ENCODE assay signal across 18 mouse cellular contexts in the genomic region with DNA sequence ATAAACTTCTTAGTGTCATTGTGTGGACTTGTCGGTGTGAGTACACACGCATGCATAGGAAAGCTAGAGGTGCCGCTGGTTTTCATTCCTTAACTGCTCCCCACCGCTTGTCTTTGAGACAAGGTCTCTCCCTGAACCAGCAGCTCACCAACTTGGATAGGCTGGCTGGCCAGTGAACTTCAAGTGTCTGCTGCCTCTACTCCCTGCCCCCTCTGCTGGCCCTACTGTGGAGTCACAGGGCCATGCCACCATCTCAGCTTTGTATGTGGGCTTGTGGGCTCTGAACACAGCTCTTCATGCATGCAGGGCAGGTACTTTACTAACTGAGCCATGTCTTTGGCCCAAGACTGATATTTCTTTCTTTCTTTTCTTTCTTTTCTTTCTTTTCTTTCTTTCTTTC. TPM values are rescaled to one million over a fixed set of nuclear protein-coding genes. Genes with fewer than 3 reads are reported as not detected.
A peak's percentile ranks its signal among the peaks of the same experiment; 100 is the strongest.
DNase-seq lines count a peak whose midpoint lies in the region; ATAC-seq and TF ChIP-seq lines count a peak whose summit lies in the region.
"Had no signal": no experiment of that assay in that cellular context is flagged by ENCODE, and none has a peak within 500 bp of the region (broad histone marks: within the 10 kb centered on the region; RNA-seq: fewer than 3 reads in every experiment).

No protein-coding gene starts in this region.

- no peaks in the 10 kb centered on the region for H3K36me3 ChIP-seq in intestine, postnatal 0 days (ENCODE audit: control insufficient read depth, insufficient read depth)
- H3K36me3 ChIP-seq in intestine, embryonic 15.5 days, result no peaks in the 10 kb centered on the region
- H3K36me3 ChIP-seq in kidney, embryonic 15.5 days, result no peaks in the 10 kb centered on the region
- H3K36me3 ChIP-seq: embryonic facial prominence, embryonic 15.5 days; forebrain, embryonic 15.5 days; liver, embryonic 13.5 days had no signal

- H3K27me3 ChIP-seq in intestine, postnatal 0 days (replicated peaks; ENCODE audit: control insufficient read depth, insufficient read depth, low read length), result no peaks in the 10 kb centered on the region
- H3K27me3 ChIP-seq in intestine, embryonic 15.5 days (replicated peaks), result no peaks in the 10 kb centered on the region
- H3K27me3 ChIP-seq in kidney, embryonic 15.5 days, result no peaks in the 10 kb centered on the region
- H3K27me3 ChIP-seq: embryonic facial prominence, embryonic 15.5 days; forebrain, embryonic 15.5 days; liver, embryonic 13.5 days had no signal

- no peaks in the 10 kb centered on the region for H3K4me1 ChIP-seq in intestine, postnatal 0 days (replicated peaks; ENCODE audit: control insufficient read depth, insufficient read depth, low read length)
- H3K4me1 ChIP-seq in intestine, embryonic 15.5 days (replicated peaks), result no peaks in the 10 kb centered on the region
- 0 out of 2 replicates have a peak, but pooled peaks cover 3% of the 10 kb centered on the region for H3K4me1 ChIP-seq in kidney, embryonic 15.5 days
- H3K4me1 ChIP-seq: embryonic facial prominence, embryonic 15.5 days; forebrain, embryonic 15.5 days; liver, embryonic 13.5 days; megakaryocyte, embryonic 14.5 days had no signal

- DNase-seq in thymus, postnatal 14 days, result peak; percentile 6
- no peak for DNase-seq in thymus, postnatal 10 days (ENCODE audit: low spot score in 2 of 2)
- no peak for DNase-seq in left cerebral cortex, postnatal 14 days (ENCODE audit: low spot score in 2 of 2)
- no peak for DNase-seq in urinary bladder, adult 18-20 months (ENCODE audit: low spot score in 2 of 2)
- DNase-seq: cerebellum, postnatal 25 days; liver, embryonic 13.5 days had no signal

- WGBS in intestine, postnatal 0 days, result 92% methylated on average over 4 of the region's 4 CpGs
- WGBS in intestine, embryonic 15.5 days, result 88% methylated on average over 4 of the region's 4 CpGs
- WGBS in kidney, embryonic 15.5 days, result 95% methylated on average over 4 of the region's 4 CpGs

- H3K4me2 ChIP-seq in intestine, postnatal 0 days (replicated peaks; ENCODE audit: low read depth), result no peak overlapping the region
- no peak overlapping the region for H3K4me2 ChIP-seq in intestine, embryonic 15.5 days (replicated peaks)
- no peak overlapping the region for H3K4me2 ChIP-seq in kidney, embryonic 15.5 days
- H3K4me2 ChIP-seq: embryonic facial prominence, embryonic 15.5 days; forebrain, embryonic 15.5 days; liver, embryonic 13.5 days had no signal

- no peak overlapping the region for H3K9ac ChIP-seq in intestine, postnatal 0 days (ENCODE audit: low read depth, low read length)
- no peak overlapping the region for H3K9ac ChIP-seq in intestine, embryonic 15.5 days
- no peak overlapping the region for H3K9ac ChIP-seq in kidney, embryonic 15.5 days
- H3K9ac ChIP-seq: embryonic facial prominence, embryonic 15.5 days; forebrain, embryonic 15.5 days; liver, embryonic 13.5 days had no signal

- no peak overlapping the region for H3K4me3 ChIP-seq in intestine, postnatal 0 days (ENCODE audit: low read depth, low read length)
- H3K4me3 ChIP-seq in intestine, embryonic 15.5 days (replicated peaks), result no peak overlapping the region
- no peak overlapping the region for H3K4me3 ChIP-seq in kidney, embryonic 15.5 days (replicated peaks)
- H3K4me3 ChIP-seq: embryonic facial prominence, embryonic 15.5 days; forebrain, embryonic 15.5 days; liver, embryonic 13.5 days had no signal

- no peak for ATAC-seq in intestine, postnatal 0 days
- ATAC-seq in intestine, embryonic 15.5 days, result no peak
- ATAC-seq in kidney, embryonic 15.5 days (replicated peaks; ENCODE audit: low FRiP score), result no peak
- ATAC-seq in megakaryocyte-erythroid progenitor cell, adult 5-6 weeks (replicated peaks; ENCODE audit: low FRiP score, low TSS enrichment, poor library complexity, severe bottlenecking), result no peak
- ATAC-seq: forebrain, embryonic 15.5 days had no signal

- H3K9me3 ChIP-seq in intestine, postnatal 0 days (ENCODE audit: control insufficient read depth), result no peaks in the 10 kb centered on the region
- H3K9me3 ChIP-seq in intestine, embryonic 15.5 days, result no peaks in the 10 kb centered on the region
- H3K9me3 ChIP-seq in kidney, embryonic 15.5 days (replicated peaks), result no peaks in the 10 kb centered on the region
- H3K9me3 ChIP-seq: embryonic facial prominence, embryonic 15.5 days; forebrain, embryonic 15.5 days; liver, embryonic 13.5 days had no signal

- TF ChIP-seq CTCF in intestine, postnatal 0 days (IDR thresholded peaks at IDR 0.05; ENCODE audit: low read depth), result peak; percentile 52

- no peak overlapping the region for H3K27ac ChIP-seq in intestine, postnatal 0 days (ENCODE audit: low read depth, low read length)
- no peak overlapping the region for H3K27ac ChIP-seq in intestine, embryonic 15.5 days
- H3K27ac ChIP-seq in kidney, embryonic 15.5 days, result peak overlapping the region; percentile 58; the same call in 1 of the 2 replicates
- H3K27ac ChIP-seq: embryonic facial prominence, embryonic 15.5 days; forebrain, embryonic 15.5 days; liver, embryonic 13.5 days had no signal

- intact Hi-C loops in left cerebral cortex, postnatal 14 days (cut with DNase I), result no loop called here

RNA-seq across cellular contexts. Expression of a gene that starts 2.0 kb away (rescaled TPM):
- not detected in 2 replicates for polyA plus RNA-seq in intestine, postnatal 0 days (2015; fragmentation: Nextera tagmentation; extraction: Ambion mirVana)
- polyA plus RNA-seq in intestine, embryonic 15.5 days (2015; fragmentation: Nextera tagmentation; extraction: Ambion mirVana), result not detected in 2 replicates
- not detected in 2 replicates for polyA plus RNA-seq in kidney, embryonic 15.5 days (2015; fragmentation: Nextera tagmentation; extraction: Ambion mirVana)
- not detected in 2 replicates for total RNA-seq in megakaryocyte-erythroid progenitor cell, adult 5-6 weeks (2014; fragmentation: Nextera tagmentation)
- not detected in 2 replicates for total RNA-seq in megakaryocyte-erythroid progenitor cell, adult 5-6 weeks (2017)
- not detected for total RNA-seq in left cerebral cortex, postnatal 14 days (2021)
- total RNA-seq: gastrocnemius, postnatal 4 days had no signal
- polyA plus RNA-seq: embryonic facial prominence, embryonic 15.5 days; forebrain, embryonic 15.5 days; heart, postnatal 0 days; intestine, embryonic 14.5 days; liver, embryonic 13.5 days; small intestine, adult 2 months had no signal

RNA-seq across cellular contexts. Expression of a gene that starts 42.4 kb away (rescaled TPM):
- polyA plus RNA-seq in intestine, postnatal 0 days (2015; fragmentation: Nextera tagmentation; extraction: Ambion mirVana), result 19.6 and 23.0 TPM in 2 replicates
- 31.6 and 35.9 TPM in 2 replicates for polyA plus RNA-seq in intestine, embryonic 15.5 days (2015; fragmentation: Nextera tagmentation; extraction: Ambion mirVana)
- polyA plus RNA-seq in kidney, embryonic 15.5 days (2015; fragmentation: Nextera tagmentation; extraction: Ambion mirVana), result 69.8 and 71.3 TPM in 2 replicates
- 4.6 and 7.7 TPM in 2 replicates for total RNA-seq in megakaryocyte-erythroid progenitor cell, adult 5-6 weeks (2014; fragmentation: Nextera tagmentation)
- 4.7 and 6.7 TPM in 2 replicates for total RNA-seq in megakaryocyte-erythroid progenitor cell, adult 5-6 weeks (2017)
- total RNA-seq in left cerebral cortex, postnatal 14 days (2021), result 10 to 100 TPM; 49.4 to 52.3 TPM

RNA-seq across cellular contexts. Expression of a gene that starts 43.7 kb away (rescaled TPM):
- 1.4 and 2.0 TPM in 2 replicates for polyA plus RNA-seq in intestine, postnatal 0 days (2015; fragmentation: Nextera tagmentation; extraction: Ambion mirVana)
- polyA plus RNA-seq in intestine, embryonic 15.5 days (2015; fragmentation: Nextera tagmentation; extraction: Ambion mirVana), result not detected in 2 replicates
- polyA plus RNA-seq in kidney, embryonic 15.5 days (2015; fragmentation: Nextera tagmentation; extraction: Ambion mirVana), result 1.9 TPM in 1 of 2 replicates, not detected in the other
- not detected in 2 replicates for total RNA-seq in megakaryocyte-erythroid progenitor cell, adult 5-6 weeks (2014; fragmentation: Nextera tagmentation)
- not detected in 2 replicates for total RNA-seq in megakaryocyte-erythroid progenitor cell, adult 5-6 weeks (2017)
- total RNA-seq in left cerebral cortex, postnatal 14 days (2021), result not detected
- total RNA-seq: gastrocnemius, postnatal 4 days had no signal
- polyA plus RNA-seq: embryonic facial prominence, embryonic 15.5 days; forebrain, embryonic 15.5 days; heart, postnatal 0 days; intestine, embryonic 14.5 days; liver, embryonic 13.5 days; small intestine, adult 2 months; testis, adult 2 months had no signal
